Mouse (Mus musculus) MN1 (cell line): ENCODE measurements around the gene 1700013G24Rik.

Experiments
- DNase-seq: peaks from one replicate; pipeline ENCODE4 v3.0.0-alpha.2; 2016; ENCODE audit warnings: low spot score

1700013G24Rik gene

GRCm38 (mm10) chr4:137457292-137457691 is 4.2 kb downstream of the 1700013G24Rik start:
- DNase-seq = no peak

DNA sequence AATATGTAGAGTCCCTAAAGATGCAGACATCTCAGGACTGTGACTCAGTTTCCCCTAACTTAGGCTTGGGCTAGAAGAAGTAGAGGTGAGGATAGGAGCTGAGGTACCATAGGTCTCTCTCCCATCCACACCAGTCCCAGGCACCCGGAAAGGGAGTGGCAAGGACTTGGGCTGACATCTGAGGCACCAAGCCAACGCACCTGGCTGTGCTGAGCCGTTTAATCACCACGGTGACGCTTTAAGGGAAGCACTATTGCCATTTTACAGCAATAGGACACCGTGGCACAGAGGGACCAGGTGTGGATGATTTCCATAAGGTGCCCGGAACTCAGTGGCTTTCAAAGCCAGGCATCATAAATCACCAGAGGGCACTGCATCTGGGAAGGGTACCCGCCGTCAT is 5.2 kb downstream of the 1700013G24Rik start:
- no peak for DNase-seq

DNA sequence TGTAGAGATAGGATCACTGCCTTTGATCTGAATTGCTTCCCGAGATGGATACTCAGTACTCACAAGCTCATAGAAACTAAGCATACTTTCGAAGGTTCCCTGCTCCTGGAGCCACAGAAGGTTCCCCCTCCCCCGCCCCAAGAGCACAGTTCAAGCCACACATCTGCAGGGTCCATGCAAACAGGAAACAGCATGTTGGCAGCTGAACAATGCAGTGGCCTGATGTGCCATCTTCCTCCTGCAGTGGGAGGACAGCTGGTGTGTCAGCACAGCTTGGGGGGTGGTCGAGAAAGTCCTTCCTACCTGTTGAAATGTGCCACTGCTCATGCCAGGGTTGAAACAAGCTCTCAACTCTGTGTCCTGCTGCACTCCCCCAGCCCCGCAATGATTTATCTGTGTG is 5.8 kb downstream of the 1700013G24Rik start:
- DNase-seq = no peak

GRCm38 (mm10) chr4:137460676-137461075 is 7.6 kb downstream of the 1700013G24Rik start:
- no peak for DNase-seq

DNA sequence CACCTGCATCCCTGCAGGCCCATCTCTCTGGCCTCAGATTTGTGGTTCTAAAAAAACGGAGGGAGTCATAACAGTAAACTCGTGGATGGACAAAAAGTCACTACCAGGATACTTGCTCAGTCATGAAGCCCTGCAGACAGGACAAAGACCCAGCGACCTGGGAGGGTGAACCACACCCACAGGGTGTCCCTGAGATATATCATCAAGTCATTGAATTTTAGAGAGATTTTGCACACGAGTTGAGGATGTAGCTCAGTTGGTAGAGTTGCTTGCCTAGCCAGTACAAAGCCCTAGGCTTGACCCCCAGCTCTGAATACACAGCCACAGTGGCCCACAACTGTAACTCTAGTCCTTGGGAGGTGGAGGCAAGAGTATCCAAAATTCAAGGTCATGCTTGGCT is 8.1 kb downstream of the 1700013G24Rik start:
- DNase-seq = no peak

DNA sequence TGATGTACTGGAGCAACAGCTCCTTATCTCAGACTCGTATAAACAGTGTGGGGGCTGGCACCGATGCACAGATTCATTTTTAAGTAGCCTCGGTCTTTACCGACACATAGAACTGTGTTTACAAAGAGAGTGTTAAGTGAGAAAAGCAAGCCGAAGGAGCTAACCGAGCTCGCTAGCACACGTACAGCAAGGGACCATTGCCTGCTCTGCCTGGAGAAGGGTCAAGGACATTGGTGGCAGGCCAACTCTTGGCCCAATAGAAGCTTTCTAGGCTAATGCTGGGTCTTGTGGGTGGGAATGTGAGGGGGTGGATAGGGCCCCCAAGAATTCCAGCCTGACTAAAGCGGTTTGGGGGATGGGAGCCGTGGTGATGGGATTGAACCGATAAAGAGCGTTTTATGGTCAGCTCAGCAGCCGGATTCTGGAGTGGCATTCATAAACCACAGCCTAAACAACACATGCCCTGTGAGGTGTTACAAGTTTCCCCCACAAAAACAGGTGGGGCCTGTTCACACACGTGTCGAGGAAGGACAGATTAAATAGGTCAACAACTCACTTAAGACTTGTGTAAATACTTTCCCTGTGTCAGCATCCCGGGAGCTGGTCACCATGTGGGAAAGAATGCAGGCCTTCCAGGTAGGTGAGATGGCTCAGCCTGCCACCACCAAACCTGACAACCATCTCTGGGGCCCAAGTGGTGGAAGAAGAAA is 9.1 kb downstream of the 1700013G24Rik start:
- DNase-seq = no peak

DNA sequence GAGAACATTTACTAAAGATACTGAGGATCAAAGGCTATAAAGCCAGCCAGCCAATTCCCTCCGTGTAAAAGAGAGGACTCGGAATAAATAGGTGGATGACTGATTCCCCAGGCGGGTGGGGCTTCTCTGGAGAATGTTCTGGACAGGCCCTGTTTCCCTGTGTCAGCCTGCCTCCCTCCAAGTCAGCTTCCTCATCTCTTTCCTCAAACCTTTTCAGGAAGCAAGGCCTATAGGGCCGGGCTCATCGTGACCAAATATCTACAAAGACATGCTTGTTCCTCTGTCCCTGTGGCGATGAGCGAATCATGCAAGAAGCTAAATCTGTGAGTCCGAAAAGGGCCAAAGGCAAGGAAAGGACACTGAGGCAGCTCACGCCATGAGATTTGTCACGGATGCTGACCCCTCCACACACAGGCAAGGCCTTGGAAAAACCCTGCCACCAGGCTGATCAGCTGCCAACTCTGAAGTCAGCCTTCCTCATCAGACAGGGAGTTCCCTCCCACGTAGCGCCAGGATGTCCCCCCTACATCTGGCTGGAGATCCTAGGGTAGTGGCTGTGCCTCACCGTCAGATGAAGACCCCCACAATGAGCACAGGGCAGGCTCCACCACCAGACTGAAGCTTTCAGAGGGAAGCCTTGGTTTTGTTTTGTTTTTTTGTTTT is 12.2 kb downstream of the 1700013G24Rik start:
- no peak for DNase-seq

- no peak for DNase-seq
These were observed 13.9 kb downstream of the 1700013G24Rik start for GRCm38 (mm10) chr4:137466991-137467390.

- DNase-seq = no peak
These were observed 14.4 kb downstream of the 1700013G24Rik start for GRCm38 (mm10) chr4:137467525-137467924.

GRCm38 (mm10) chr4:137468260-137469080 is 15.4 kb downstream of the 1700013G24Rik start, which contains the start of gene Hspg2:
Gene Hspg2 (plus strand): TSS chr4:137468769.
- peak; percentile 90 for DNase-seq

GRCm38 (mm10) chr4:137469081-137469844 is 16.2 kb downstream of the 1700013G24Rik start:
- no peak for DNase-seq

GRCm38 (mm10) chr4:137469845-137470692 is 17.0 kb downstream of the 1700013G24Rik start:
- no peak for DNase-seq

- no peak for DNase-seq
These were observed 17.7 kb downstream of the 1700013G24Rik start for GRCm38 (mm10) chr4:137470701-137471317.

DNA sequence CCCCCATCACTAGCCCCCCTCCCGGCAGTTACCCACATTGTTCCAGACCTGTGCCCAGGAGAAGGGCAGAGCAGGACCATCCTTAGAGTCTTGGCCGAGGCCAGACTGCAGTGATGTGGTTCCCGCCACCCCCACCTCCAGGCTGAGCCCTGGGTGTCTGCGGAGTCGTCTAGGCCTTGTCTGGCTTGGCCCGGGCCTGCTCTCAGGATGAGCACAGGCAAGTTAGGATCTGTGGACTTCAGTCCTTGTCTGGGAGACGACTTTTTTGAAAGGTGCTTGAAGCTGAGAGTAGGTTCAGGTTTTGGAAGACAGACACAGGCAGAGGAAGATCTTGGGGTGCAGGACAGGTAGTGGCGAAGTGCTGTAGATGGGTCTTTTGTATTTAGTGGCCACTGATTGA is 18.2 kb downstream of the 1700013G24Rik start:
- no peak for DNase-seq

DNA sequence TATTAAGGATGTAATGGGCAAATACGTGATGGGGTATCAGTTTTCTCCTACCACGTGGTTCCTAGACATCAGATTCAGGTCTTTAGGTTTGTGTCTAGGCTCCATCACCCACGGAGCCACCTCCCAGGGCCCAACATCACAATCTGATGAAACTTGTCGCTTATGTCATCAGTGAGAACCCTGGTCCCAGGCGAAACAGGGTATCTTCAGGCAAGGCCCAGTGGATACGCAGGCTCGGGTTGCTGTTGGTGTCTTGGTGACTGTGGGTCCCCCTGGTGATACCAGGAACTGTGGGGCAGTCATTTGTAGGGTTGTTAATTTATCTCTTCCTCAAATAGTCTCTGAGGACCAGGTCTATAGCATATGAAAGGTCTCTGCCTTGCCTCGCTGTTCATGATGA is 20.2 kb downstream of the 1700013G24Rik start:
- no peak for DNase-seq

DNA sequence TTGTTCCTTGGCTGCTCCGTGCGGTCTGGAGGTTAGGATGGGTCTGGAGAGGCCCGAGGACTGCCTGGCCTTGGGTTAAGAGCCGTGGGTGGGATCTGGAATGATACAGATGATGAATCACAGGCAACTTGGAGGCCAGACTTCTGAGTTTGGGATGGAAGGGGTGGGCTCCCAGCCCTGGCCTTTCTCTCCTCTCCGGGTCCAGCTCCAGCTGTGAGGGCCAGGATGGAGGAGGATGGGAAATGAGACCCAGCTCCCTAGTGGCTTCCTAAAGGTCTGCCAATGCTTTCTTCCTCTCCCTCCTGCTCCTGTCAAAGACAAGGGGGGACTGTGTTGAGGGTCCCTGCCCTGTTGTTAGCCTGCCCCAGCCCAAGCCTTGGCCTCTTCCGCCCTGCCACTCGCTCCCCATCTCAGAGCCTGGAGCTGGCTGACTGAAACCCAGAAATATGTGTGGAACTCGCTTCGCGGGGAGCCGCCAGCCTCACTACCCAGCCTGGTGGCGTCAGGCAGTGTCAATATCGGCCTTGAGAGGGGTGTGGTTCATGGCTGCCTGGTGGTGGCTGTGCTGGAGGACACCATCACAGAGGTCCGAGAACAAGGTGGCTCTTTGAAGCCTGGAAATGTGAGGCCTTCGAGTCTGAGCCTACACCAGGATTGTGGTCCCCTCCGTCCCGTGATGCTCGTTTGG is 20.8 kb downstream of the 1700013G24Rik start:
- no peak for DNase-seq

GRCm38 (mm10) chr4:137474694-137475093 is 21.6 kb downstream of the 1700013G24Rik start:
- no peak for DNase-seq

DNA sequence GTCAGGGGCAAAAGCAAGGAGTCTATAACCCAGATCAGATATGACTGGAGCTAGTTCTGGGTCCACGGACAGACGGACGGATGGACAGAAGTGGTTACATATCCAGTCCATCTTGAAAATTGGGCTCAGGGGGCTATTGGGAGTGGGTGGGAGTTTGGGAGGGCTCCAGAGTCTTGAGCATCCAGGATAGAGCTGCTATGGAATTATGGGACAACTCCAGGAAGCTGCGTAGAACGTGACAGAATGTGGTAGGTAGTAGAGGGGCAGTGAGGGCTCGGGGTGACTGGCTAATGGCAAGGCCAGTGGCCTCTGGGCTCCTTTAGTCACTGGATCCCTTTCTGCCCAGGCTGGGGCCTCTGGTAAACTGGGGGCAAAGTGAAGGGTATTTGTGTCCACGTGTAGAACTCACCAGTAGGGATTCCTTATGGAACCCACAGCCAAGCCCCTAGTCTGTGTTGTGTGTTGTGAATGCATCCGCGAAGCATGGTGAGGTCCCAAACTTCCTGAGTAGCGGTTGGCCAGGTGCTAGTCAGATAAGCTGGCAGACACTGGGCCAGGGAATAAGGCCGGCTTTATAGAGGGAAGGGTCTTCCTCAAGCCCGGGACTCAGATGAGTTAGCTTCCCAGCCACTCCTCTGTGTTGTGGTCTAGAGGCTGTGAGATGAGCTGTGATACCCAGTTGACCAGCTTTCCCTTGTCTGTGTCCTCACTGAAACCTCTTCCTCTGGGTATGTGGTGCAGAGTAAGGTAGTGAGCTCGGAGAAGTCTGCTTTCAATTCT is 22.4 kb downstream of the 1700013G24Rik start:
- DNase-seq = no peak
